Mouse (Mus musculus) megakaryocyte, embryonic 14.5 days (primary cell): Measurements from ENCODE around the gene Apopt1.

Source experiments
- FLI1 ChIP-seq: IDR thresholded peaks from 2 replicates; pipeline ENCODE4 v1.6.1; 2012; ENCODE audit warnings: low read length, inconsistent platforms, mixed read lengths
- GATA1 ChIP-seq: IDR thresholded peaks from 3 replicates; pipeline ENCODE4 v1.6.1; 2012; ENCODE audit warnings: mixed read lengths, low read length, inconsistent platforms, borderline replicate concordance

GRCm38 (mm10) chr12:111689426-111689825, 23.6 kb upstream of the Apopt1 start:
- TF ChIP-seq FLI1 (no peak), GATA1 (no peak)
